Mouse (Mus musculus): ENCODE results near the gene Unkl. TPM values are rescaled to one million over a fixed set of nuclear protein-coding genes. Genes with fewer than 3 reads are reported as not detected.

The Unkl gene
- 9.3 and 11.0 TPM in 2 replicates for polyA plus RNA-seq (2015; fragmentation: Nextera tagmentation; extraction: Ambion mirVana)

DNA sequence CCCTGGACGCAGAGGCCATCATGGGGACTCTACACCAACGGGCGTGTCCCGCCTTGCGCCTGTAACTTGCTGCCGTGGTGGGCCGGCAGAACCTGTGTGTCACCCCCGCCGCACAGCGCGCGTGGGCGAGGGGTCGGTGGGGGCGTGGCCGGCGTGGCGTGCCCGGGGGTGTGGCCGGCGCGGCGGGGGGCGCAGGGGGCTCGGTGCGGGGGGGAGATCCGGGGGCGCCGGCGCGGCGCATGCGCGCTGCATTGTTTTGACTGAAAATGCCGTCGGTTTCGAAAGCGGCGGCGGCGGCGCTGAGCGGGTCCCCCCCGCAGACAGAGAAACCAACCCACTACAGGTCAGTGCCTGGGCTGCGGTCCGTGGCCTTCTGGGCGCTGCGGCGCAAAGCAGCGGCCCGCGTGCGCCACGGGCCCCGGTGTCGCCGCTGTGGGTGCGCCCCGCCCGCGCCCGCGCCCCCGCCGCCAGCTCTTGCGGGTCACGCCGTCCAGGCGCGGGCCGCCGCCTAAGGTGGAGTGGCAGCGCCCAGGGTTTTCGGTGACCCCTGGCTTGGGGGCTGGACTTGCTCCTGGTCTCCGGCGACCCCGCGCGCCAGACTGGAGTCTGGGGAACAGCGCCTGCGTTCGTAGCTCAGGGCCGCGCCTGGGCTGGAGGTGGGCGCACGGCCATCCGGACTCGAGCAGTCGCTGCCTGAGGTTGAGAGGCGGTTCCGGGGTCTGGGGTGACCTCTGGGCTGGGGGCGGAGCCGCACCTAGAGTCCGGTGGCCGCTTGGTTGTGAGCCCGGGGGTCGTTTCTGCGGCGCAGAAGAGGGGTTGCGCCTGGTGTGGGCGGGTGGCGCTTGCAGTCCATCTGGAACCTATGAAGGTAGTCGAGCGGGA is at the start of gene Unkl:
Unkl (plus strand) TSS at position 248 of the 882 bp plus-strand sequence.
- Histone ChIP-seq H3K27ac (replicated peaks) (peak within 1 kb of the TSS; percentile 67), H3K4me2 (peak within 1 kb of the TSS; percentile 88), H3K4me3 (peak within 1 kb of the TSS; percentile 99), H3K36me3 (peaks cover 24% of the 10 kb centered on the region), H3K9me3 (no peaks in the 10 kb centered on the region), H3K4me1 (replicated peaks) (peaks cover 42% of the 10 kb centered on the region), H3K9ac (peak within 1 kb of the TSS; percentile 95), H3K27me3 (no peaks in the 10 kb centered on the region)
- WGBS = under 1% methylated on average over 97 of the region's 104 CpGs
- ATAC-seq (ENCODE audit: low read depth) = peak; percentile 34; the same call in 1 of the 2 replicates

DNA sequence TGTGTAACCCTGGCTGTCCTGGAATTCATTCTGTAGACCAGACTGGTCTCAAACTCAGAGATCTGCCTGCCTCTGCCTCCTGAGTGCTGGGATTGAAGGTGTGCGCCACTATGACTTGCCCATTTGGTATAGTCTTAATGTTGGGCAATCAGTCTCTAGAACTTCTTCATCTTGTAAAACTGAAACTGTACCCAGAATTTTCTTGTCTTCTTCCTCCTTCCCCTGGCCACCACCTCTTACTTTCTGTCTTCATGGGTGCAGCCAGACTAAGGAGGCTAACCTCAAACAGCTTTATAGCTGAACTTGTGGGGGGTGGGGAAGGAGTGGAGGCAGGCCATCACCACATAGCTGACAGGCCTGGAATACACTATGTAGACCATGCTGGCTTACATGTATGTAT is 49.4 kb upstream of the Unkl start:
- 92% methylated on average over 1 of the region's 1 CpGs for whole genome bisulfite sequencing
- Histone ChIP-seq H3K9me3 (no peaks in the 10 kb centered on the region), H3K27me3 (no peaks in the 10 kb centered on the region), H3K4me2 (no peak overlapping the region), H3K4me3 (no peak overlapping the region), H3K9ac (no peak overlapping the region), H3K27ac (replicated peaks) (no peak overlapping the region), H3K36me3 (peaks cover 14% of the 10 kb centered on the region; the same call in 1 of the 2 replicates), H3K4me1 (replicated peaks) (peaks cover 20% of the 10 kb centered on the region)
- ATAC-seq (ENCODE audit: low read depth) = no peak

DNA sequence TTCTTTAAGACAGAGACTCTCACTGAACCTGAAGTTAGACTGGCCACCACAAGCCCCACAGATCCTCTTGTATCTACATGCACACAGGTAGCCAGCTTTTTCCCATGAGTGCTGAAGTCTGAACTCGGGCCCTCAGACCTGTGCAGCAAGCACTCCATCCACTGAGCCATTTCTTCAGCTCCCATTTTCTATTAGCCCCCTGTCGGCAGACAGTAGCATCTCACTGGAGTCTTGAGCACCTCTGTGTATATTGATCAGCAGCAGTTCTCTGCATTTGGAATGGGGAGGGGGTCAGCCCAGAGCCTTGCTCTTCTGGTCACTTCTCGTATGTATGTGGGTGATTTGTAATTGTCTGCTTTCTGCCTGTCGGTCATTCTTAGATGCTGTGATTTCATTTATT is 48.2 kb upstream of the Unkl start:
- Histone ChIP-seq H3K27me3 (no peaks in the 10 kb centered on the region), H3K36me3 (peaks cover 19% of the 10 kb centered on the region; the same call in 1 of the 2 replicates), H3K4me2 (no peak overlapping the region), H3K4me3 (no peak overlapping the region), H3K9ac (no peak overlapping the region), H3K9me3 (no peaks in the 10 kb centered on the region), H3K27ac (replicated peaks) (no peak overlapping the region), H3K4me1 (replicated peaks) (peaks cover 9% of the 10 kb centered on the region)
- WGBS = 69% methylated on average over 4 of the region's 4 CpGs
- ATAC-seq (ENCODE audit: low read depth) = no peak

DNA sequence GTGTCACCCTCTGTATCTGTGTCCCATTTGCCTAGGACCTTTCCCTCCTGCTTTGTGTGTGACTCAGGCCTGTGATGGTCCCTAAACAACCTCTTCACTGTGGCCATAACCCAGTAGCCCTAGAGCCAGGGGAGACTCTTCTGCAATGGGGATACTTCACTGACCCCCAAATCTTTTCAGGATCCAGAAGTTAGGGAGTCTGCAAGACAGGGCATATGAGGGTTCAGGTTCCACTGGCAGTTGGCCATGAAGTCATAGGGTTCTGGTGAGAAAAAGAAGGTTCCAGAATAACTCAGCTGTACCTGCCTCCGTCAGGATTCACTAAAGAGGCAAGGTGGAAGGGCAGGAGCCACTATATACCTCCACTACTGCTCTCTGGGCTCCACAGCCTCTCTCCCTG is 26.0 kb upstream of the Unkl start, which contains the start of gene Ccdc154:
Ccdc154 (plus strand) TSS at position 301 of the 400 bp plus-strand sequence.
- Histone ChIP-seq H3K9me3 (no peaks in the 10 kb centered on the region), H3K9ac (peak within 1 kb of the TSS; percentile 3; the same call in 1 of the 2 replicates), H3K4me2 (no peak within 1 kb of the TSS), H3K4me1 (replicated peaks) (no peaks in the 10 kb centered on the region), H3K27me3 (no peaks in the 10 kb centered on the region), H3K4me3 (no peak within 1 kb of the TSS), H3K36me3 (peaks cover 49% of the 10 kb centered on the region), H3K27ac (replicated peaks) (no peak within 1 kb of the TSS)
- ATAC-seq (ENCODE audit: low read depth) = no peak
- WGBS = 88% methylated on average over 1 of the region's 1 CpGs

DNA sequence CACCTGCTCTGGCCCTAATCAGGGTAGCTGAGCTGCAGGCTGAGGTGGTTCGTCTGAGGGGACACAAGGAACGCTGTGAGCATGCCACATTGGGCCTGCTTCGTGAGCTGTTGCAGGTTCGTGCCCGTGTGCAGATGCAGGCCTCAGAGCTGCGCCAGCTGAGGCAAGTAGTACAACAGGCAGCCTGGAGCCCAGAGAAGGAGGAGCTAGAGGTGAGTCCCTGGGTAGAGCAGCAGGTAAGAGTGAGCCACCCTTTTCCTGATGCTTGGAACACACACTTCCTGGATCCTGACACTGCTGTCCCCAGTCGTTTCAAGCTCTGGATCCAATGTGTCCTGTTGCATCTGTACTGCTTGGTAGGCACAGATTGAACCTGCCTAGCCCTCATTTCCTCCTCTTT is 24.8 kb upstream of the Unkl start:
- 83% methylated on average over 7 of the region's 7 CpGs for WGBS
- ATAC-seq (ENCODE audit: low read depth) = no peak
- Histone ChIP-seq H3K4me1 (replicated peaks) (no peaks in the 10 kb centered on the region), H3K9me3 (no peaks in the 10 kb centered on the region), H3K27ac (replicated peaks) (no peak overlapping the region), H3K9ac (peak overlapping the region; percentile 3; the same call in 1 of the 2 replicates), H3K4me3 (no peak overlapping the region), H3K36me3 (peaks cover 38% of the 10 kb centered on the region), H3K4me2 (no peak overlapping the region), H3K27me3 (no peaks in the 10 kb centered on the region)

DNA sequence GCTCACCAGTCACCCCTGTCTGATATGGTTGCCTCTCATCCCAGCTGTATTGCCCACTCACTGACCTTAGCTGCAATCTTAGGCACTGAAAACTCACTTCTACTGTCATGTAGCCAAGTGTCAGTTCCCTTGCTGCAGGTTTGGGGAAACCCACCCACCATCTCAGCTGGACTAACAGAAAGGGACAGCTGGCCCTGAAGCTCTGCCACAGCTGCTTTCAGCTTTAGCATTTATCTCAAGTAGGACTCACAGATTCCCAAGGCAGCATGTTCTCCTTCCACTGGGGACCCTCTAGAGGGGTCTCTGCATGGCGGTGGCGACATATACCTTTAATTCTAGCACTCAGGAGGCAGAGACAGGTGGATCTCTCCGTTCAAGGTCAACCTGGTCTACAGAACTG is 23.4 kb upstream of the Unkl start:
- no peaks in the 10 kb centered on the region for H3K4me1 ChIP-seq (replicated peaks)
- H3K36me3 ChIP-seq = peaks cover 26% of the 10 kb centered on the region
- no peak overlapping the region for H3K9ac ChIP-seq
- H3K27ac ChIP-seq (replicated peaks) = no peak overlapping the region
- no peaks in the 10 kb centered on the region for H3K9me3 ChIP-seq
- no peaks in the 10 kb centered on the region for H3K27me3 ChIP-seq
- ATAC-seq (ENCODE audit: low read depth) = no peak
- H3K4me2 ChIP-seq = no peak overlapping the region
- WGBS = 89% methylated on average over 3 of the region's 3 CpGs
- no peak overlapping the region for H3K4me3 ChIP-seq

DNA sequence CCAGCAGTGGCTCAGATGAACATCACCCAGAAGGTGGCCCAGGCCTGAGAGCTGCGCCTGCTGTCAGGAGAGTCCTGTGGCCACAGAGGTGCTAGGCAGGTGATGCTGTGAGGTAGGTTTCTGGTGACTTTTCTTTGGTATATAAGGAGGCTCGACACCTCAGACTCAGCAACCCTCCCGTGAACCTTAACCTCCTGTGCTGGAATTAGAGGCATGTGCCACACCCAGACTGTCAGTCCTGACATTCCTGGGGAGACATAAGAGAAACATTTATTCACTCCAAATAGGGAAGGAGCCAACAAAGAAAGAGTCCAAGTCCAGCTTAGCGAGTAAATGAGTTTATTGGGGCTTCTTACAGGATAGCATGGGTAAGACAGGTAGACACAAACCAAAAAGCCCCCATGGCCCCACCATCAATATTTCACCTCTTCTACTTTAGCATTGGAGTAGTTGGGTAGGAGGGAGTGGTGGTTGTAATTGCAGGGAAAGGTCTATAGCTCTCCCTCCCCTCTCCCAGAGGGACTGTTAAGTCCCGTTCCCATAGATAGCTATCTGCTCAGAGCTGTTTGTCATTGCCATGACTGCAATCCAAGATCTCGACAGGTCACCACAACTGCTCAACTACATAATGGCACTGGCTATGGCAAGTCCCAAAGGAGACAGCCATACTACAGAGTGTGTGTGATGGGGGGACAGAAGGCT is 22.1 kb upstream of the Unkl start:
- Histone ChIP-seq H3K36me3 (peaks cover 13% of the 10 kb centered on the region), H3K4me1 (replicated peaks) (no peaks in the 10 kb centered on the region), H3K27ac (replicated peaks) (no peak overlapping the region), H3K4me3 (no peak overlapping the region), H3K9me3 (no peaks in the 10 kb centered on the region), H3K9ac (no peak overlapping the region), H3K27me3 (no peaks in the 10 kb centered on the region), H3K4me2 (no peak overlapping the region)
- WGBS = 68% methylated on average over 6 of the region's 6 CpGs
- no peak for ATAC-seq (ENCODE audit: low read depth)

DNA sequence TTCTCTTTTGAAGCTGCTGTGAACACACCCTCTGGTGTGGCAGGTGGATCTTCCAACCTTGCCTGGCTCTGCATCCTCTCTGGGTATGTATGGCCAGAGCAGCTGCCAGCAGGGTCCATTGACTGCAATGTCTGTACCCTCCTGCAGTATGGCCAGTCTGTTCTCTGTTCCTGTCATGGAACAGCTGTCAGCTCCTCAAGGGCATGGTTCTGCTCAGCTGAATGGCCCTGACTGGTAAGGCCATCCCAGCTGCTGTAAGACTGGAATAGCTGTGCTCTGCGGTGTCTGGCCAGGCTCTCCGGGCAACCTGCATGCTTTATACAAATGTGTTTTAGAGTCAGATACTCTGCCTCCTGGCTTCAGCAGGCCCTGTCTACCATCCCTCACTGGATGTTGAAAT is 18.5 kb upstream of the Unkl start:
- H3K27me3 ChIP-seq = no peaks in the 10 kb centered on the region
- no peaks in the 10 kb centered on the region for H3K4me1 ChIP-seq (replicated peaks)
- H3K9ac ChIP-seq = no peak overlapping the region
- no peaks in the 10 kb centered on the region for H3K36me3 ChIP-seq
- no peak overlapping the region for H3K4me3 ChIP-seq
- 95% methylated on average over 2 of the region's 2 CpGs for WGBS
- ATAC-seq (ENCODE audit: low read depth) = no peak
- H3K27ac ChIP-seq (replicated peaks) = no peak overlapping the region
- H3K9me3 ChIP-seq = no peaks in the 10 kb centered on the region
- H3K4me2 ChIP-seq = no peak overlapping the region

DNA sequence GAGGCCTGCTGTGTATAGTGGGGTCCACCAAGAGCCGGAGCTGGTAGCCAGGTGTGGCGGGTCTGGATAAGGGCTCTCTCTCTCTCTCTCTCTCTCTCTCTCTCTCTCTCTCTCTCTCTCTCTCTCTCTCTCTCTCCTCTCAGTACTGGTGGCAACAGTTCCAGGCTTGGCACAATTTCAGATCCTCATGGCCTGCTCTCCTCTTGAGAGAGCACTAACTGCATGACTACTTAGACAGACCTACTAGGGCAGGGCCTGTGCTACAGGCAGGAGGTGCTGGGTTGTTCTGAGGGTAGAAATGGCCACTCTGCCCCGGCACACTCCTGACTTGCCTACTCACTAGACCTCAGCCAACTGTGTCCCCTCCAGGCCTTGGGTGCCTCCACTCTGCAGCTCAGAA is 15.6 kb upstream of the Unkl start:
- 98% methylated on average over 3 of the region's 3 CpGs for WGBS
- H3K4me2 ChIP-seq = no peak overlapping the region
- no peak for ATAC-seq (ENCODE audit: low read depth)

DNA sequence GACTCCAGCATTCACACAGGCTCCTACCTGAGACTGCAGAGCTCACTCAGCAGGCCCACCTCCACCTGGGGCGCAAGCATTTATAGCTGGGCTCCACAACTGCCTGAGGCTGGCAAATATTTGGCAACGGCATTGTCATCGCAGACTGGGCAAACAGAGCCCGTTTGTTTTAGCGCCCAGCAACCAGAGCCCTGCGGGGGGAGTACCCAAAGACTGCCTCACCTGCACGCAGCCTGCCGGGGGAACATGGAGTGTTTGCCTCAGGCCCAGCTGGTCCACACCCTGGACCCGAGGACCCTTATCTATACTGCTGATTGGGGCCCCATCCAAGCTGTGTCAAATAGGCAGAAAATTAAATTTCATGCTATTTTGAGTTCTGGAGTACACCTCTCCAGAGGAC is 12.8 kb upstream of the Unkl start, which contains the start of gene Gm38655:
Gm38655 (minus strand) TSS at position 61 of the 400 bp plus-strand sequence.
- Histone ChIP-seq H3K4me1 (replicated peaks) (no peaks in the 10 kb centered on the region), H3K36me3 (no peaks in the 10 kb centered on the region), H3K27ac (replicated peaks) (no peak within 1 kb of the TSS), H3K4me2 (no peak within 1 kb of the TSS), H3K27me3 (peaks cover 5% of the 10 kb centered on the region; the same call in 1 of the 2 replicates), H3K4me3 (no peak within 1 kb of the TSS), H3K9ac (no peak within 1 kb of the TSS), H3K9me3 (no peaks in the 10 kb centered on the region)
- WGBS = 64% methylated on average over 9 of the region's 9 CpGs
- no peak for ATAC-seq (ENCODE audit: low read depth)

More for the DNA sequence above, 15.6 kb upstream of the Unkl start:
- no peaks in the 10 kb centered on the region for H3K9me3 ChIP-seq
- H3K36me3 ChIP-seq = no peaks in the 10 kb centered on the region
- no peak overlapping the region for H3K4me3 ChIP-seq
- H3K27me3 ChIP-seq = no peaks in the 10 kb centered on the region
- H3K4me1 ChIP-seq (replicated peaks) = no peaks in the 10 kb centered on the region
- no peak overlapping the region for H3K27ac ChIP-seq (replicated peaks)
- H3K9ac ChIP-seq = no peak overlapping the region

DNA sequence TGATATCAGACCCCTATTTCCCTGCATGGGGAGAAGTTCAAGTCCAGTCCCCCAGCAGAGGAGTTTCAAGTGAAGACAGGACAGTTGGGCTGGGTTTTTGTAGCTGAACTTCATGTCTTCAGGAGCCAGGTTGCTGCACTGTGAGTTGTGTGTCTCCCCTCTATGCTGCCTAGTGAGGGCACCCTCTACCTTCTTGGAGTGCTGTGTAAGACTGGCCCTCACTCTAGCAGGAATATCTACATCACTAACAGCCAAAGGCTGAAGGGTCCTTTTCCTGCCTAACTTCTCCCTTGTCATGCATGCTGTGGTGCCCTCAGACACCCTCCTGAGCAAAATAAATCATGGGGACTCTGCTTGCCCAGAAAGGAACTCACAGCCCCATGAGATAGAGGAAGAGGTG is 5.0 kb upstream of the Unkl start:
- no peak for ATAC-seq (ENCODE audit: low read depth)
- H3K4me3 ChIP-seq = peak overlapping the region; percentile 84; the same call in 1 of the 2 replicates

More for the DNA sequence above, 5.0 kb upstream of the Unkl start:
- Histone ChIP-seq H3K27ac (replicated peaks) (0 out of 2 replicates have a peak overlapping the region, but pooled peaks have one; percentile 92), H3K4me1 (replicated peaks) (peaks cover 31% of the 10 kb centered on the region), H3K9me3 (no peaks in the 10 kb centered on the region), H3K9ac (peak overlapping the region; percentile 84), H3K36me3 (0 out of 2 replicates have a peak, but pooled peaks cover 4% of the 10 kb centered on the region), H3K4me2 (peak overlapping the region; percentile 98), H3K27me3 (peaks cover 5% of the 10 kb centered on the region; the same call in 1 of the 2 replicates)

All from neural tube, embryonic 13.5 days (tissue).